Mouse (Mus musculus): ENCODE results near the gene Jpt2. TPM values are rescaled to one million over a fixed set of nuclear protein-coding genes. Genes with fewer than 3 reads are reported as not detected.

The Jpt2 gene
- polyA plus RNA-seq, 1 experiment from 2014 or later: 150 TPM

DNA sequence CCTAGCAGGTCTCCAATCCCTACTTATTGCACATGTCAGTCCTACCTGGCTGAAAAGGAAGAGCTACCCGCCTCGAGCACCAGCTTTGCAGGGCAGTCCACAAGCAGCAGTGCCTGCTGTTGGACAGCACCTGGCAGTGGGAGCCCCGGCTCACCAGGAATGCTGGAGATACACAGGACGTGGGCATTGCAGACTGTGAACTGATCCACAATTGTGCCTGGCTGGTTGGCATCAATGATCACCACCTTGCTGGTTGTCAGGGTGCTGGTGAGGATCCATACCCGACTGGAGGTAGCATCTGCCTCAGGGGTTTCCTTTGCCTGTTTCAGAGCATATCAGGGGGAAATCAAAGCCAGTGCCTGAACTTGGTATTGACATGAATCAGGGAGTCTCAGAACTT, 58.4 kb downstream of the Jpt2 start:
- ATAC-seq (ENCODE audit: insufficient number of reproducible peaks, insufficient read depth, low FRiP score, low read depth): no peak
- Histone ChIP-seq H3K27me3 (ENCODE audit: control insufficient read depth, insufficient read depth, low read length) (no peaks in the 10 kb centered on the region), H3K4me1 (ENCODE audit: control insufficient read depth, insufficient read depth, low read length) (peaks cover 1% of the 10 kb centered on the region; the same call in 1 of the 2 replicates), H3K4me2 (replicated peaks; ENCODE audit: low read depth, low read length) (no peak overlapping the region), H3K36me3 (ENCODE audit: control insufficient read depth, insufficient read depth, low read length) (peaks cover 95% of the 10 kb centered on the region), H3K27ac (ENCODE audit: low read length) (no peak overlapping the region), H3K9me3 (ENCODE audit: control insufficient read depth, low read depth, low read length) (no peaks in the 10 kb centered on the region), H3K4me3 (ENCODE audit: low read depth, low read length) (no peak overlapping the region), H3K9ac (replicated peaks; ENCODE audit: low read depth, low read length) (no peak overlapping the region)
- 89% methylated on average over 5 of the region's 5 CpGs for WGBS

DNA sequence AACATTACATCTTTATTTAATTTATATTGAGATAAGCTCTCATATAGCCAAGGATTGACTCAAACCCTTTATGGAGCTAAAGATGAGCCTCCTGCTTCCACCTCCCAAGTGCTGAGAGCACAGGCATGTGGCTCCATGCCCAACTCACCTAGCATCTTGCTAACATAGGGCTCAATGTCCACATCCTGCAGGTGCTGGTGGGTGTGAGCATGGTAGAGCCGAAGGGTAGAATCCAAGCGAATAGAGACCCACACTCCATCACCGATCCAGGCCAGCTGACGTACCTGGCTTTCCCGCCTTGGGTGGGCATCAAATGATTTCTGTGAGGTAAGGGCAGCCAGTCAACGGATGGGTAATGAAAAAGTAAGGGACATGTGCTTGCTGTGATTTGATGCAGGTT, 60.5 kb downstream of the Jpt2 start:
- Histone ChIP-seq H3K36me3 (ENCODE audit: control insufficient read depth, insufficient read depth, low read length) (peaks cover 74% of the 10 kb centered on the region), H3K9ac (replicated peaks; ENCODE audit: low read depth, low read length) (no peak overlapping the region), H3K4me2 (replicated peaks; ENCODE audit: low read depth, low read length) (no peak overlapping the region), H3K27me3 (ENCODE audit: control insufficient read depth, insufficient read depth, low read length) (no peaks in the 10 kb centered on the region), H3K9me3 (ENCODE audit: control insufficient read depth, low read depth, low read length) (no peaks in the 10 kb centered on the region), H3K4me3 (ENCODE audit: low read depth, low read length) (no peak overlapping the region), H3K27ac (ENCODE audit: low read length) (no peak overlapping the region), H3K4me1 (ENCODE audit: control insufficient read depth, insufficient read depth, low read length) (peaks cover 5% of the 10 kb centered on the region; the same call in 1 of the 2 replicates)
- 94% methylated on average over 6 of the region's 6 CpGs for WGBS
- ATAC-seq (ENCODE audit: insufficient number of reproducible peaks, insufficient read depth, low FRiP score, low read depth): no peak

DNA sequence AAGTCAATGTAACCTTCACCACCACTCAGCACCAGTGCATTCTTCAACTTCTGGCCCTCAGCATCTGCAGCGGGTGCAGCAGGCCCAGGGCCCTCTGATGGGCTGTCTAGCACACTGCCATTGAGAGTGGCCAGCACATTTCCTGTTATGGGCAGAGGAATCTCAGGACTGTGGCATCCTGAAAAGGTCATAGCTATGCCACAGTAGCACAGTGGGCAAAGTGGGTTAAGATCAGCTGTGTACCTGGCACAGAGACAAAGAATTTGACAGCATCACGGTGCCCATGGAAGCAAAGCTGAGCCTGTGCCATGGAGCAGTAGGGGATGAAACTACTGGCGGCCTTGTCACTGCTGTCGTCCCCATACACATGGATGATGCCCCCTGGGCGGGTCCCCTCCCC, 61.3 kb downstream of the Jpt2 start:
- no peak overlapping the region for H3K9ac ChIP-seq (replicated peaks; ENCODE audit: low read depth, low read length)
- no peaks in the 10 kb centered on the region for H3K27me3 ChIP-seq (ENCODE audit: control insufficient read depth, insufficient read depth, low read length)
- no peak overlapping the region for H3K27ac ChIP-seq (ENCODE audit: low read length)
- H3K4me1 ChIP-seq (ENCODE audit: control insufficient read depth, insufficient read depth, low read length): peaks cover 7% of the 10 kb centered on the region
- no peak overlapping the region for H3K4me3 ChIP-seq (ENCODE audit: low read depth, low read length)
- no peaks in the 10 kb centered on the region for H3K9me3 ChIP-seq (ENCODE audit: control insufficient read depth, low read depth, low read length)
- peaks cover 67% of the 10 kb centered on the region for H3K36me3 ChIP-seq (ENCODE audit: control insufficient read depth, insufficient read depth, low read length)
- WGBS: 88% methylated on average over 5 of the region's 5 CpGs
- no peak overlapping the region for H3K4me2 ChIP-seq (replicated peaks; ENCODE audit: low read depth, low read length)
- ATAC-seq (ENCODE audit: insufficient number of reproducible peaks, insufficient read depth, low FRiP score, low read depth): no peak

DNA sequence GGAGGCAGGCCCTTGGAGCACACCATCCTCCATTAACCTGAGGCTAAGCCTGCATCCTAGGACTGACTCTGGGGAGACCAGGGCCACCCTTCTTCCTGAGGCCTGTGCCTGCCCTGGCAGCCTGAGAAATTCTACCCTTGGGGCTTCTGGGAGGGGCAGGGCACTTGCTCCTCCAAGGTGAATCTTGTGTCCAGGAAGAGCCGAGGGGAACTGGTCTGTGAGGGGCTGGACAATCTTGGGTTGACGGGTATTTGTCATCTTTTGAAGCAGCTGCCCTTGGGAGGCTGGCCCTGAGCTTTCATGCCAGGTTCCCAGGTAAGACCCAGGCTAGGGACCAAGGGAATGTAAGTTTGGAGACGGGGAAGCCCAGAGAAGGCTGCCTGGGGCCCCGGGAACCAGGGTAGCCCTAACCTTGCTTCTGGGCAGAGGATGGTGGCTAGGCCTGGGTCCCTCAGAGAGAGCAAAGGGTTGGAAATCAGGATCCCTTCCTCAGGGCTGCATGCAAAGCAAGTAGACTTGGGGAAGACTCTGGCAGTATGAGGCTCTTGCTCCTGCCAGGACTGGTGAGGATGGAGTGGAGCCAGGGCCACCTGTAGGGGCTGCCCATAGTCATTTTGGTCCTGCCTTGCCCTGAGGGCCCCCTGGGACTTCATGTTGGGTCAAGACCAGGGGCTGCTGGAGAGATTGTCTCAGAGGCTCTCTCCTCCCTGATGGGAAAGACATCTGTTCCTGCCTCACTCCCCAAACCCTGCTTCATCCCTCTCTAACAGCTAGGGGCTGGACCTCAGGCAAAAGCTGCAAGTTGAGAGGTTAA, 62.2 kb downstream of the Jpt2 start:
- Histone ChIP-seq H3K27ac (ENCODE audit: low read length) (no peak overlapping the region), H3K36me3 (ENCODE audit: control insufficient read depth, insufficient read depth, low read length) (peaks cover 63% of the 10 kb centered on the region), H3K4me2 (replicated peaks; ENCODE audit: low read depth, low read length) (no peak overlapping the region), H3K27me3 (ENCODE audit: control insufficient read depth, insufficient read depth, low read length) (no peaks in the 10 kb centered on the region), H3K9ac (replicated peaks; ENCODE audit: low read depth, low read length) (0 out of 2 replicates have a peak overlapping the region, but pooled peaks have one; percentile 10), H3K4me1 (ENCODE audit: control insufficient read depth, insufficient read depth, low read length) (peaks cover 15% of the 10 kb centered on the region), H3K4me3 (ENCODE audit: low read depth, low read length) (peak overlapping the region; percentile 91; the same call in 1 of the 2 replicates), H3K9me3 (ENCODE audit: control insufficient read depth, low read depth, low read length) (no peaks in the 10 kb centered on the region)
- ATAC-seq (ENCODE audit: insufficient number of reproducible peaks, insufficient read depth, low FRiP score, low read depth): no peak
- 80% methylated on average over 4 of the region's 4 CpGs for WGBS

DNA sequence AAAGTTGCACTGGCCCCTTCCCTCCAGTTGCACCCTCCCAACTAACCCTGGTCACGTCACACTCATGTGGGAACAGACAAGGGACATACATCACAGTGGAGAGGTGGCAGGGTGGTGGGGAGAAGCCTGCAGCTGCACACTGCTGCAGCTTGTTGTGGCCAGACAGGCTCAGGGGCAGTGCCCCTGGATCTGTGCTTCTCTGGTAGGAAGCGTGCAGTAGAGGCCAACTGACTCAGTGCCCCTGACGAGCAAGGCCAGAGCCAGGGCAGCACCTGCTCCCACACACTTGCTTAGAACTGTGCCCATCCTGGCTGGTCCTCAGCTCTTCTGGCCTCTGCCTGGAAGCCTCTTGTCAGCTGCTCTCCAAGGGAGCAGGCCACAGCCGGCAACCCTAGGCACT, 62.9 kb downstream of the Jpt2 start:
- Histone ChIP-seq H3K27ac (ENCODE audit: low read length) (no peak overlapping the region), H3K36me3 (ENCODE audit: control insufficient read depth, insufficient read depth, low read length) (peaks cover 62% of the 10 kb centered on the region), H3K4me1 (ENCODE audit: control insufficient read depth, insufficient read depth, low read length) (peaks cover 15% of the 10 kb centered on the region), H3K27me3 (ENCODE audit: control insufficient read depth, insufficient read depth, low read length) (no peaks in the 10 kb centered on the region), H3K4me2 (replicated peaks; ENCODE audit: low read depth, low read length) (peak overlapping the region; percentile 99; the same call in 1 of the 2 replicates), H3K4me3 (ENCODE audit: low read depth, low read length) (peak overlapping the region; percentile 91; the same call in 1 of the 2 replicates), H3K9ac (replicated peaks; ENCODE audit: low read depth, low read length) (no peak overlapping the region), H3K9me3 (ENCODE audit: control insufficient read depth, low read depth, low read length) (no peaks in the 10 kb centered on the region)
- ATAC-seq (ENCODE audit: insufficient number of reproducible peaks, insufficient read depth, low FRiP score, low read depth): no peak
- whole genome bisulfite sequencing: 70% methylated on average over 4 of the region's 4 CpGs

DNA sequence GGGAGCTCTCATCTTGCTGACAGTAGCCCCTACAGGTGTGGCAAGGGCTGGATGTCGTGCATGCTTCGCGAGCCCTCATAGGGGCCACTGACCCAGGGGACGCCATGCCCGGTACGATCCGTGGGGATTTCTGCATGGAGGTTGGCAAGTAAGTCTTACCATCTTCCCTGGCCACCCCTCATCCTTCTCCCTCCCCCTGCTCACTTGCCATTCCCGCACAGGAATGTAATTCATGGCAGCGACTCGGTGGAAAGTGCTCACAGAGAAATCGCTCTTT, 63.6 kb downstream of the Jpt2 start:
- no peak for ATAC-seq (ENCODE audit: insufficient number of reproducible peaks, insufficient read depth, low FRiP score, low read depth)
- H3K9me3 ChIP-seq (ENCODE audit: control insufficient read depth, low read depth, low read length): no peaks in the 10 kb centered on the region
- 29% methylated on average over 11 of the region's 11 CpGs for WGBS
- H3K27me3 ChIP-seq (ENCODE audit: control insufficient read depth, insufficient read depth, low read length): no peaks in the 10 kb centered on the region
- no peak overlapping the region for H3K27ac ChIP-seq (ENCODE audit: low read length)
- peaks cover 62% of the 10 kb centered on the region for H3K36me3 ChIP-seq (ENCODE audit: control insufficient read depth, insufficient read depth, low read length)
- peak overlapping the region; percentile 99 for H3K4me2 ChIP-seq (replicated peaks; ENCODE audit: low read depth, low read length)
- peak overlapping the region; percentile 71 for H3K9ac ChIP-seq (replicated peaks; ENCODE audit: low read depth, low read length)
- peak overlapping the region; percentile 91 for H3K4me3 ChIP-seq (ENCODE audit: low read depth, low read length)
- peaks cover 15% of the 10 kb centered on the region for H3K4me1 ChIP-seq (ENCODE audit: control insufficient read depth, insufficient read depth, low read length)

DNA sequence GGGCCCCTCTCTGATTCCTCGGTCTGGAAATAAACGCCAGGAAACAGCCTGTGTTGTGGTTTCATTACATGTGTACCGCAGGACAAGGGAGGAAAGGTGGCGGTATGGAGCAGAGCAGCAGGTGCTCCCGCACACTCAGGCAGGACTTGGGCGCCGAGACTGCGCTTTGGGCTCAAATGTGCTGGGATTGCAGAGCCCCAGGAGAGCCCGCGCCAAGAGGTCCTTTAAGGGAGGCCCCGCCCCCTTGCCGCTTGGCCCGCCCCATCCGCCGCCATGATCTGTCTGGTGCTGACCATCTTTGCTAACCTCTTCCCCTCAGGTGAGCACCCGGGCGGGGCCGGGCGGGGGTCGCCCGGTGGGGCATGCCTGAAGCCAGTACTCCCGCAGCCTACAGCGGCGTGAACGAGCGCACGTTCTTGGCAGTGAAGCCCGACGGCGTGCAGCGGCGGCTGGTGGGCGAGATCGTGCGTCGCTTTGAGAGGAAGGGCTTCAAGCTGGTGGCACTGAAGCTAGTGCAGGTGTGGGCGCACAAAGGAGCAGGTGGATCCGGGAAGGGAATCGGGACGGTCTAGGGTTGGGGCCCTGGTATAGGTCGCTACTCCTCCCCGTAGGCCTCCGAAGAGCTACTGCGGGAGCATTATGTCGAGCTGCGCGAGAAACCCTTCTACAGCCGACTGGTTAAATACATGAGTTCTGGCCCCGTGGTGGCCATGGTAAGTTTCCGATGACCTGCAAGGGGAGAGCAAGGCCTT, 64.1 kb downstream of the Jpt2 start, which contains the start of gene Nme3:
Nme3 (plus strand) TSS at position 260 of the 752 bp plus-strand sequence.
- H3K4me2 ChIP-seq (replicated peaks; ENCODE audit: low read depth, low read length): peak within 1 kb of the TSS; percentile 99
- whole genome bisulfite sequencing: under 1% methylated on average over 48 of the region's 50 CpGs
- H3K4me1 ChIP-seq (ENCODE audit: control insufficient read depth, insufficient read depth, low read length): peaks cover 15% of the 10 kb centered on the region
- peak within 1 kb of the TSS; percentile 78 for H3K27ac ChIP-seq (ENCODE audit: low read length)
- peaks cover 60% of the 10 kb centered on the region for H3K36me3 ChIP-seq (ENCODE audit: control insufficient read depth, insufficient read depth, low read length)
- H3K9ac ChIP-seq (replicated peaks; ENCODE audit: low read depth, low read length): peak within 1 kb of the TSS; percentile 81
- H3K9me3 ChIP-seq (ENCODE audit: control insufficient read depth, low read depth, low read length): no peaks in the 10 kb centered on the region
- no peaks in the 10 kb centered on the region for H3K27me3 ChIP-seq (ENCODE audit: control insufficient read depth, insufficient read depth, low read length)
- H3K4me3 ChIP-seq (ENCODE audit: low read depth, low read length): peak within 1 kb of the TSS; percentile 91
- peak; percentile 80 for ATAC-seq (ENCODE audit: insufficient number of reproducible peaks, insufficient read depth, low FRiP score, low read depth)

DNA sequence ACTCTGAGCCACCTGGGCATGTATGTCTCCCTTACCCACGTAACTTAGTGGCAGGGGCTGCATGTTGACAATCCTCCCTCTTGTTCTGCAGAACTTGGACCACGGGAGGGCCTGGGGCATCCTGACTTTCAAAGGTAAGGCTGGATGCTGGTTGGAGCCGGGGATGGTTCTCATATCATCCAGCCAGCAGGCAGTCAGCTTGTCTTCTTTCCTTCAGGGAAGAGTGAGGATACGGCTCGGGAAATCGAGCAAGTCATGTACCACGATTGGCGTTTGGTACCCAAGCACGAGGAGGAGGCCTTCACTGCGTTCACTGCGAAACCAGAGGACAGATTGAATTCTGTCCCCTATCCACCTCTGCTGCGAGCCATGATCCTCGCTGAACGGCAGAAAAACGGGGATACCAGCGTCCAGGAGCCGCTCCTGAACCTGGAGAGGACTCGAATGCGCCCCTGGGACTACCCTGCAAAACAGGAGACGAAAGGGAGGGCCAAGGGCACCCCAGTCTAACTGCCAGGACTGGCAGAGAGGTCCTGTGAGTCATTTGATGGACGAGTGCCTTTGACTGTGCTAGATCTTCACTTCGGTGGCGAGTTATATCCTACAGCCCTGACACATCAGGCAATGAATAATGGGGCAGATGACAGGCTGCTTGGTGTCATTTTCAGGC, 64.8 kb downstream of the Jpt2 start:
- H3K4me1 ChIP-seq (ENCODE audit: control insufficient read depth, insufficient read depth, low read length): peaks cover 15% of the 10 kb centered on the region
- peak overlapping the region; percentile 78 for H3K27ac ChIP-seq (ENCODE audit: low read length)
- H3K36me3 ChIP-seq (ENCODE audit: control insufficient read depth, insufficient read depth, low read length): peaks cover 60% of the 10 kb centered on the region
- WGBS: 11% methylated on average over 23 of the region's 23 CpGs
- peak overlapping the region; percentile 91 for H3K4me3 ChIP-seq (ENCODE audit: low read depth, low read length)
- H3K27me3 ChIP-seq (ENCODE audit: control insufficient read depth, insufficient read depth, low read length): no peaks in the 10 kb centered on the region
- H3K4me2 ChIP-seq (replicated peaks; ENCODE audit: low read depth, low read length): peak overlapping the region; percentile 99
- ATAC-seq (ENCODE audit: insufficient number of reproducible peaks, insufficient read depth, low FRiP score, low read depth): no peak
- no peaks in the 10 kb centered on the region for H3K9me3 ChIP-seq (ENCODE audit: control insufficient read depth, low read depth, low read length)
- H3K9ac ChIP-seq (replicated peaks; ENCODE audit: low read depth, low read length): peak overlapping the region; percentile 81

Measured in stomach, embryonic 14.5 days (tissue).